Mouse (Mus musculus): ENCODE data around the gene Sorl1. TPM values are rescaled to one million over a fixed set of nuclear protein-coding genes. Genes with fewer than 3 reads are reported as not detected.

The Sorl1 gene
- polyA plus RNA-seq, 1 experiment from 2014 or later, result 11.4 TPM

DNA sequence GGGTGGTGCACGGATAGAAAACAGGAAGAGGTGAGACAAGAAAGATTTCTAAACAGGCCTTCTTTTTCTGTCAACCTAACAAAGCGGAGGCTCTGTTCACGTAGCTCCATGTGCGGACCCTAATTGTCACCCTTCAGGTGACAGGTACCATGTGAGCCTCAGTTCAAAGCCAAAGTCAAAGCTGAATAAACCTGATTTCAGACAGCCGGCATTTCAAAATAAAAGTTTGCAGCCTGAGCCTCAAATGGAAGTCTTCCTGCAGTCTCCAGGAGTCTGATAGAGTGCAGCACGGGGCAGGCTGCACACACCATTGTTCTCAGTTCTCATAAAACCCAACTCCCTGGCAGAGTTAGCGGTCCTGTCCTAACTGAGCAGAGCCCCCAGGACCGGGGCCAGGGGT, 185.6 kb downstream of the Sorl1 start:
- 38% methylated on average over 8 of the region's 8 CpGs for WGBS
- H3K27me3 ChIP-seq (replicated peaks; ENCODE audit: control insufficient read depth, insufficient read depth, low read length), result no peaks in the 10 kb centered on the region
- no peak overlapping the region for H3K4me3 ChIP-seq (ENCODE audit: low read length)
- H3K9me3 ChIP-seq (ENCODE audit: control insufficient read depth, low read length), result no peaks in the 10 kb centered on the region
- no peak overlapping the region for H3K4me2 ChIP-seq (ENCODE audit: low read length)
- peaks cover 44% of the 10 kb centered on the region for H3K4me1 ChIP-seq (ENCODE audit: control insufficient read depth, insufficient read depth, low read depth, low read length)
- H3K36me3 ChIP-seq (ENCODE audit: control insufficient read depth, insufficient read depth, low read length), result no peaks in the 10 kb centered on the region
- 0 out of 2 replicates have a peak overlapping the region, but pooled peaks have one; percentile 11 for H3K9ac ChIP-seq (ENCODE audit: low read depth, low read length)
- ATAC-seq, result no peak
- peak overlapping the region; percentile 58 for H3K27ac ChIP-seq (ENCODE audit: low read depth, low read length)

DNA sequence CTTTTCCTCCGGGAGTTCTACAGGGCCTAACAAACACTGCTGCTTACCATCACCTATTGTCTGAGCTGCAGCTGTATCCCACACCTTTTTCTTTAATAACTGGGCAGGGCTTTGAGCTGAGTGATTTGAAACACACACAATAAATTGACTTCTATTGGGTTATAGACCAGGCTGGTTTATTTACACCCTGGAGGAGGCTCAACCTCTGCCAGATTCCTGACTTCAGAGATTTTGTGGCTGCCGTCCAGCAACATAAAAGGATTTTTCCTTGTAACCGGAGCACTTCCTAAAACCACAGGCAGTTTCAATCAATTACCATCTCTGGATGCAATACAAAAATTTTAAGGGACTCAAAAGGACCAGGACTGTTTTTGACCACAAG, 186.1 kb downstream of the Sorl1 start:
- peaks cover 39% of the 10 kb centered on the region for H3K4me1 ChIP-seq (ENCODE audit: control insufficient read depth, insufficient read depth, low read depth, low read length)
- no peak overlapping the region for H3K4me2 ChIP-seq (ENCODE audit: low read length)
- no peaks in the 10 kb centered on the region for H3K36me3 ChIP-seq (ENCODE audit: control insufficient read depth, insufficient read depth, low read length)
- no peaks in the 10 kb centered on the region for H3K9me3 ChIP-seq (ENCODE audit: control insufficient read depth, low read length)
- ATAC-seq, result no peak
- WGBS, result 12% methylated on average over 3 of the region's 3 CpGs
- H3K27me3 ChIP-seq (replicated peaks; ENCODE audit: control insufficient read depth, insufficient read depth, low read length), result no peaks in the 10 kb centered on the region
- no peak overlapping the region for H3K4me3 ChIP-seq (ENCODE audit: low read length)
- peak overlapping the region; percentile 87 for H3K27ac ChIP-seq (ENCODE audit: low read depth, low read length)
- H3K9ac ChIP-seq (ENCODE audit: low read depth, low read length), result no peak overlapping the region

DNA sequence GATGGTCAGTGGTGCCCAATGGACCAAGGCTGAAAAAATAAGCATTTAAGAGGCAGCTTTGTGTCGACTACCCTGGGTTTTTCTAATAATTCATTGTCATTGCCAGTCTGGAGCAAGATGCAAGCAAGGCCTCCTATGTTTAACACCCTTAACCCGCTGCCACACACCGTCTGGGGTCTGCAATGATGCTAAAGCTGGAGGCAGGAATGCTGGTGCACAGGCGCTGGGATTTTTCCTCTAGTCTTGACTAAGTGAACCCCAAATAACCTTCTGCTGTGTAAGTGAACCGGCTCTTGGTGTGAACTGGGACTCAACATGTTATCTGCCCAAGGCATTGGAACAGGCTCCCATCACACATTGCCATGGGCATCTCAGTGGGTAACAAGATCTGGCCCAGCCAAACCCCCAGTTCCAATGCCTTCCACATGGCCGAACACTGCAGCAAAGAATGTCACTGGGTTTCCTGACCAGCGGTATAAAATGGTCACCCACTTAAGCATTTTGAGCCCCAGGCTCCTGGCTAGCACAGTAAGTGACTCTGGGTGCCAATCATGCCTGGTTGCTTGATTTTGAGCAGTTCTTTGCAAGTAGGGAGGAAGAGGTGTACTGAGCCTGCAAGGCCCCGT, 186.6 kb downstream of the Sorl1 start:
- WGBS, result 44% methylated on average over 8 of the region's 8 CpGs
- no peak for ATAC-seq
- Histone ChIP-seq H3K27me3 (replicated peaks; ENCODE audit: control insufficient read depth, insufficient read depth, low read length) (no peaks in the 10 kb centered on the region), H3K9me3 (ENCODE audit: control insufficient read depth, low read length) (no peaks in the 10 kb centered on the region), H3K4me3 (ENCODE audit: low read length) (no peak overlapping the region), H3K36me3 (ENCODE audit: control insufficient read depth, insufficient read depth, low read length) (no peaks in the 10 kb centered on the region), H3K4me1 (ENCODE audit: control insufficient read depth, insufficient read depth, low read depth, low read length) (peaks cover 38% of the 10 kb centered on the region), H3K9ac (ENCODE audit: low read depth, low read length) (no peak overlapping the region), H3K4me2 (ENCODE audit: low read length) (no peak overlapping the region), H3K27ac (ENCODE audit: low read depth, low read length) (peak overlapping the region; percentile 87)

DNA sequence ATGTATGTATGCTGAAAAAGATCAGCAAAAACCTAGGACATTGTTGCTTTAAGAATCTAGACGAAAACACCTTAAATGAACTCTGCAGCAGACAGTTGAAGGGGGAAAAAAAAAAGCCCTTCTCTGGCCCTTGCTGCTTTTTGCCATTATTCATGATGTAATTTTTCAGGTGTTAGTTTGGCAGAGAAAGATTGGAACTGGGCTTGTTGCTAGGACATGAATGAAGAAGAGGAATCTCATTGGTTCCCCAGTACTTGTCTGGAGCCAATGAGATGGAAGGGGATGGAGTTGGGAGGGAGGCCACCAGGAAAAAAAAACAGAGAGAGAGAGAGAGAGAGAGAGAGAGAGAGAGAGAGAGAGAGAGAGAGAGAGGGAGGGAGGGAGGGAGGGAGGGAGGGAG, 187.5 kb downstream of the Sorl1 start:
- 9% methylated on average over 1 of the region's 1 CpGs for WGBS
- H3K9ac ChIP-seq (ENCODE audit: low read depth, low read length), result no peak overlapping the region
- H3K27me3 ChIP-seq (replicated peaks; ENCODE audit: control insufficient read depth, insufficient read depth, low read length), result no peaks in the 10 kb centered on the region
- no peaks in the 10 kb centered on the region for H3K36me3 ChIP-seq (ENCODE audit: control insufficient read depth, insufficient read depth, low read length)
- peaks cover 38% of the 10 kb centered on the region for H3K4me1 ChIP-seq (ENCODE audit: control insufficient read depth, insufficient read depth, low read depth, low read length)
- H3K9me3 ChIP-seq (ENCODE audit: control insufficient read depth, low read length), result no peaks in the 10 kb centered on the region
- H3K4me2 ChIP-seq (ENCODE audit: low read length), result no peak overlapping the region
- no peak overlapping the region for H3K27ac ChIP-seq (ENCODE audit: low read depth, low read length)
- no peak overlapping the region for H3K4me3 ChIP-seq (ENCODE audit: low read length)
- ATAC-seq, result peak; percentile 61

DNA sequence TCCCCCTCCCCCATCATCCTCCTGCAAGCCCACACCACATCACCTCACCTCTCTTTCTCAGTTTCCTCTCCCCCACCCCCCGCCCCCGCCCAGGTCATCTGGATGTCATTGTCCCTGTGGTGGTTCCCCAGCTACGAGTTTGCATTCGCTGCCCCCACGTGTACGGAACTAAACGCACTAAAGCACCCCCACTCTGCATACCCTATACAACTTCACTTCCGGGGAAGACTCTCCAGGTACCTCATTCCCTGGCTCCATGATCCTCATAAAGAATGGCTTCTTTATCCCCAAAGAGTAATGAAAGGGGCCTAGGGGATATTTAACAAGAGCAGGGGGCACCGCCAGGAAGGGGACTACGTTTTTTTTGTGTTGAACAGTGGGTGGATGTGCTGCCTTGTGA, 188.1 kb downstream of the Sorl1 start:
- no peaks in the 10 kb centered on the region for H3K27me3 ChIP-seq (replicated peaks; ENCODE audit: control insufficient read depth, insufficient read depth, low read length)
- peak overlapping the region; percentile 70 for H3K9ac ChIP-seq (ENCODE audit: low read depth, low read length)
- peak; percentile 62 for ATAC-seq
- H3K36me3 ChIP-seq (ENCODE audit: control insufficient read depth, insufficient read depth, low read length), result no peaks in the 10 kb centered on the region
- H3K4me3 ChIP-seq (ENCODE audit: low read length), result peak overlapping the region; percentile 32
- peaks cover 38% of the 10 kb centered on the region for H3K4me1 ChIP-seq (ENCODE audit: control insufficient read depth, insufficient read depth, low read depth, low read length)
- 3% methylated on average over 10 of the region's 10 CpGs for WGBS
- H3K9me3 ChIP-seq (ENCODE audit: control insufficient read depth, low read length), result no peaks in the 10 kb centered on the region
- peak overlapping the region; percentile 92 for H3K27ac ChIP-seq (ENCODE audit: low read depth, low read length)
- peak overlapping the region; percentile 68 for H3K4me2 ChIP-seq (ENCODE audit: low read length)

DNA sequence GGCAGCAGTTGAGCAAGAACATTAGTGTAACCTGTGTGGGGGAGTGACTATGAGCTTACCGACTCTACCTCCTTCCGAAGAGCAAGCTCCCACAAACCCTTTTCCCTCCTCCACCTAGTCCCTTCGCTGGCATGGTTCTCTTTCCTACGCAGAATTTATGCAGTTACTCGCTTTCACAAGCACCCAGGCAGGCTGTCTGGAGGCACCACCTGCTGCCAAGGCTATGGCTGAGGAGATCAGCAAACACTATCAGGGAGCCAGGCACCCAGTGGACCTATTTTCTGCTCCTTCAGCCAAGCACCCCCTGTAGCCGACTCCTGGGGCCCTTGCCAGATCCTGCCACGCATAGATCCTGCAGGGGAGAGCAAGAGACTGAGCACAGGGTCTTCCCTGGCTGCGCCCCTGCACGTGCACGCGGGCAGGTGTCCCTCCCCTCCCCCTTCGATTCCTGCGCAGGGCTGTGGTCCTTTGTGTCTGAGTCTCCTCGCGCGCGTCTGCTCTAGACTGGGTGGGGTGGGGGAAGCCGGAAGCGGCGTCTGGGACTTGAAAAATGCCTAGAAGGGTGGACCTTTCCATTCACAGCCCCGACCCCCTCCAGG, 188.6 kb downstream of the Sorl1 start:
- Histone ChIP-seq H3K27me3 (replicated peaks; ENCODE audit: control insufficient read depth, insufficient read depth, low read length) (no peaks in the 10 kb centered on the region), H3K9ac (ENCODE audit: low read depth, low read length) (peak overlapping the region; percentile 70), H3K9me3 (ENCODE audit: control insufficient read depth, low read length) (no peaks in the 10 kb centered on the region), H3K4me3 (ENCODE audit: low read length) (peak overlapping the region; percentile 32), H3K27ac (ENCODE audit: low read depth, low read length) (peak overlapping the region; percentile 92), H3K4me1 (ENCODE audit: control insufficient read depth, insufficient read depth, low read depth, low read length) (peaks cover 38% of the 10 kb centered on the region), H3K4me2 (ENCODE audit: low read length) (peak overlapping the region; percentile 68), H3K36me3 (ENCODE audit: control insufficient read depth, insufficient read depth, low read length) (no peaks in the 10 kb centered on the region)
- peak; percentile 88 for ATAC-seq
- 1% methylated on average over 21 of the region's 21 CpGs for WGBS

DNA sequence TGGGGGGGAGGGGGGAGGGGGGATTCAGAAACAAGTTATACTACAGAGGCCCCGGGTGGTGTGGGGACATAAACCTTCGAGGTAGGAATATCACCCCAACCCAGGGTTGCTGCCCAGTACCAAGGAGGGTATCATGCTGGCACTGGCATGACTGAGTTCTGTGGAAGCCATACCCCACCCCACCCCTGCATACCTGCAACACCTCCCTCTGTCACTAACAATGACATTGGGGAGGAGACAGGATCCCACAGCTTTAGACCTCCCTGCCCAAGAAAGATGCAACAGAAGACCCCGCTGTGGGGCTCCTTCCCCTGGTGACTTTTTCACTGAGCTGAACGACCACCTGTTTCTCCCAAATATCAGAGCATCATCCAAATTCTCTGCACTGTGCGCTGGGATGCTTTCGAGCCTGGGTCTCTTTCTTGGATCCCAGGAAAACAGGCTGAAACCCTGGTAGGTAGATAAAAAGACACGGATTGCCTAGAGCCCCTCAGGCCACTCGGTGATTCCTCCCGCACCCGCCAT, 189.2 kb downstream of the Sorl1 start:
- Histone ChIP-seq H3K4me3 (ENCODE audit: low read length) (peak overlapping the region; percentile 32), H3K4me1 (ENCODE audit: control insufficient read depth, insufficient read depth, low read depth, low read length) (peaks cover 38% of the 10 kb centered on the region), H3K27me3 (replicated peaks; ENCODE audit: control insufficient read depth, insufficient read depth, low read length) (no peaks in the 10 kb centered on the region), H3K27ac (ENCODE audit: low read depth, low read length) (peak overlapping the region; percentile 92), H3K9me3 (ENCODE audit: control insufficient read depth, low read length) (no peaks in the 10 kb centered on the region), H3K9ac (ENCODE audit: low read depth, low read length) (peak overlapping the region; percentile 70), H3K36me3 (ENCODE audit: control insufficient read depth, insufficient read depth, low read length) (no peaks in the 10 kb centered on the region), H3K4me2 (ENCODE audit: low read length) (peak overlapping the region; percentile 68)
- 17% methylated on average over 10 of the region's 10 CpGs for WGBS
- ATAC-seq, result no peak

DNA sequence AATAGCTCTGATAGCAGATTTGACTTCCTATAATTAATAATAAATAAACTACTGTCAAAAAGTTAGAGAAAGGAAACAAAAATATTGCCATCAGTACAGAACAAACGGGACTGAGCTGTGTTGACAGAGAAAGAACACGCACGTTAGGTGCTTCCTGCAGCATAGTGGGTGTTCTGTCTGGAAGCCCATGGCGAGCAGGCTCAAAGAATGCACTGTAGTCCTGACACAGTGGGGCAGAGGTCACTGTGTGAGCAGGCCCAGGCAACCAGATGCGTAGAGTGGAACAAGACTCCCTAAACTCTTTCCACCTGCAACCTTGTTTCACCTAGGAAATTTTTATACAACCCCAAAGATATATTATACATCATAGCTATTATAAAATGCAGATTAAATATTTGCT, 194.1 kb downstream of the Sorl1 start:
- 57% methylated on average over 5 of the region's 5 CpGs for WGBS
- Histone ChIP-seq H3K4me3 (ENCODE audit: low read length) (no peak overlapping the region), H3K9ac (ENCODE audit: low read depth, low read length) (no peak overlapping the region), H3K27ac (ENCODE audit: low read depth, low read length) (no peak overlapping the region), H3K36me3 (ENCODE audit: control insufficient read depth, insufficient read depth, low read length) (no peaks in the 10 kb centered on the region), H3K9me3 (ENCODE audit: control insufficient read depth, low read length) (no peaks in the 10 kb centered on the region), H3K4me2 (ENCODE audit: low read length) (no peak overlapping the region), H3K27me3 (replicated peaks; ENCODE audit: control insufficient read depth, insufficient read depth, low read length) (no peaks in the 10 kb centered on the region), H3K4me1 (ENCODE audit: control insufficient read depth, insufficient read depth, low read depth, low read length) (peaks cover 5% of the 10 kb centered on the region)
- no peak for ATAC-seq

DNA sequence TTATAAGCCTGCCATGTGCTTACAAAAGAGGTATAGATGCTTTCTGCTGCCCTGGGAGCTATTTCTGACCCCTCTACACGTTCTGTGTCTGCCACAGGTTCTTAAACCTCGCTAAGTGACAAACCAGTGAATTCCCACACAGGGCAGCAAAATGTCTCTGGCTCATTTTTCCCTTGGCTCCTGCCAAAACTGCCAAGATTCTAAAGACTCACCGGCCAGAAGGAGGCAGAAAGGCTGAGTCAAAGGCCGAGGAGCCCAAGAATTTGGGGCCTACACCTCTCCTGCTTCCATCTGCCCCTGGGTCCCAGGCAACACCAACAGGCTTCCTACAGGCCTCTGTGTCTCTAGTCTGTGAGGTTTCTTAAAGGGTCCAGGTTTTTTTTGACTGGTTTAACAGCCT, 198.4 kb downstream of the Sorl1 start:
- Histone ChIP-seq H3K4me3 (ENCODE audit: low read length) (no peak overlapping the region), H3K4me2 (ENCODE audit: low read length) (no peak overlapping the region), H3K36me3 (ENCODE audit: control insufficient read depth, insufficient read depth, low read length) (no peaks in the 10 kb centered on the region), H3K9ac (ENCODE audit: low read depth, low read length) (no peak overlapping the region), H3K27ac (ENCODE audit: low read depth, low read length) (no peak overlapping the region), H3K9me3 (ENCODE audit: control insufficient read depth, low read length) (no peaks in the 10 kb centered on the region; the same call in 1 of the 2 replicates), H3K4me1 (ENCODE audit: control insufficient read depth, insufficient read depth, low read depth, low read length) (no peaks in the 10 kb centered on the region), H3K27me3 (replicated peaks; ENCODE audit: control insufficient read depth, insufficient read depth, low read length) (no peaks in the 10 kb centered on the region)
- no peak for ATAC-seq
- 52% methylated on average over 4 of the region's 4 CpGs for WGBS

Data from hindbrain, embryonic 16.5 days (tissue).